Mouse (Mus musculus): ENCODE results near the gene 2310007B03Rik. TPM values are rescaled to one million over a fixed set of nuclear protein-coding genes. Genes with fewer than 3 reads are reported as not detected.

2310007B03Rik gene
- total RNA-seq, 1 experiment from 2014 or later: not detected

DNA sequence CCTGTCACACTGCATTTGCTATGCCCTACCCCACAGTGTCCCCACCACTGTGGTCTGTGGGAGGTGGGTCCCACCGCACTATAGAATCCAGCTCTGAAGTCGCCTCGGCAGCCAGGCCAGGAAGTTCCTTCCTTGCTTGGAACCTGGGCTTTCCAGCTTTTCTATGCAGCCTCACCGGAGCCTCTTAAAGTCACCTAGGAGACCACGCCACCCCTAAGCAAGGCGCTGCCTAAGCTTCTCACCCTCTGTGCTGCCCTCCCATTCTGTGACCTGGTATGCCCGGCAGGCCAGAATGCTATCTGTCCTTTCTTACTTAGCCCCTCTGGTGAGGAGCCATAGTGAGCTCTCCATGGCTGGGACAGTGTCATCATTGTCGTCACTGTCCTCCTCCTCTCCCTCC lies 602 bp upstream of the 2310007B03Rik start:
- no peak for ATAC-seq (replicated peaks; ENCODE audit: low read depth, poor library complexity, severe bottlenecking)

DNA sequence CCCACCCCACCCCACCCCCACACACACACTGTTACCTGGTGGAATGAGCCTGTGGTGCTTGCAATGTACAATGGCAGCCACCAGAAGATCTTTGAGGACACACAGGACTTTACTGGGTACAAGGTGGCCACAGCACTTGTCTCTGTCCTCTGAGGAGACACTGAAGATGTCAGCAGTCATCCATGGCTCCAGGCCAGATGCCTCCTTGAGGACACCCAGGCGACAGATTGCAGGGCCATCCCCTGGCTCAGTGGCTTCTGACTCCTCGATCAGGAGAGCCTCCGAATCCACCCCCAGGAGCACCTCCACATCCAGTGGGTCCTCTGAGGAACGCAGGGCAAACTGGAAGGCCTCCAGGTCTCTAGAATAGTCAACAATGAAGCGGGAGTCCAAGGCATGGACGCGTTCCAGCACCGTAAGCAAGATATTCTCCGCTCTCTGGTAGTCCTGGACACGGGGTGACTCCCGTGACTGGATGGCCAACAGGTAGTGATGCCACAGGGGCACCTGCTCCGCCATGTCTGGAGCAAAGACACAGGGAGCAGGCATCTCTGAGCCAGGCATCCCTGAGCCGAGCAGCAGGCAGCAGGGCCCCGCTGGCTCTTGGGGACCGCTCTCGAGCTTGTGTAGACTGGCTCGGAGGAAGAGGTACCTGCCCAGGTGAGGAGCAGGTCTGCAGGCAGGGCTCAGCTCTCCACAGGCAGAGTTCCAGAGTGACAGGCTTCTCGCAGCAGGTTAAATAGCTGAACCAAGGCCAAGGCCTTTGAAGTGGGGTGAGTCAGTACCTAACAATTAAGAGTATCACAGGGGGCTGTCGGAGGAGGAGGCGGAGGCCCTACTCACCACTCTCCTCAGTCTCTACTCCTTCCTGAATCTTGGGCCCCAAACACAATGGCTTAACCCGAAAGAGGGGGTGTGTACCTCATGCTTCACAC lies 915 bp downstream of the 2310007B03Rik start:
- ATAC-seq (replicated peaks; ENCODE audit: low read depth, poor library complexity, severe bottlenecking): no peak

DNA sequence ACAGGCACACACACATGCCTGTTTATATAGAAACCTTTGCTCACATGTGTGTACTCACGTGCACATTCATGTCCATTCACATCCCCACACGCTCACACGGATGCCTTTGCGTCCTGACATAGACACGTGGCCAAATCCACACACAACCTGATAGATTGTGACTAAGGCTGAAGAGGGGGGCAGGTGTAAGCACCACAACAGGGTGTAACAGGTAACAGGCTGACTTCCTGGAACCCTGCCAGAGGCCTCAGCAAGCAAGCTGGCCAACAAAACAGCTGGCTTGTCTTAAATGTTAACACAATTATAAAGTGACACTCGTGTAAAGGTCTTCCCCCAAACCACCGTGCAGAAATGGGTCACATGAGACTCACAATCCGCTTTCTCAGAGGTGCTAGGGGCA lies 1.8 kb downstream of the 2310007B03Rik start:
- ATAC-seq (replicated peaks; ENCODE audit: low read depth, poor library complexity, severe bottlenecking): no peak

DNA sequence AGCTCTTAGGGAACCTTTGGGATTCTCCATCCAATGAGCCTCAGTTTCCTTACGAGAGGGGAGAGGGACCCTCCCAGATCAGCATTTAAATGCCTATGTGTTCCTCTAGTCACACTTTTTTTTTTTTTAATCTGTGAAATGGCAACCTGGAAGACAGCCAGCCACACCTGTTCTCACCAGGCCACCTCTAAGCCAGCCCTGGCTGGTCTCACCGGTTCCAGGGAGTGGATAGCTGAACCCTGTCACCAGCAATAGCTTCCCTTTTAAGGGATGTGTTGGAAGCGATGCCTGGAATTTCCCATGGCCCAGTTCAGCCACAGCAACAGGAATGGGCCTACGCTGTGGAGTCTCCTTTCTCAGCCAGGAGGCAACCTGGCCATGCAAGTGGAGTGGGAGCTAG lies 3.2 kb downstream of the 2310007B03Rik start:
- ATAC-seq (replicated peaks; ENCODE audit: low read depth, poor library complexity, severe bottlenecking): no peak

DNA sequence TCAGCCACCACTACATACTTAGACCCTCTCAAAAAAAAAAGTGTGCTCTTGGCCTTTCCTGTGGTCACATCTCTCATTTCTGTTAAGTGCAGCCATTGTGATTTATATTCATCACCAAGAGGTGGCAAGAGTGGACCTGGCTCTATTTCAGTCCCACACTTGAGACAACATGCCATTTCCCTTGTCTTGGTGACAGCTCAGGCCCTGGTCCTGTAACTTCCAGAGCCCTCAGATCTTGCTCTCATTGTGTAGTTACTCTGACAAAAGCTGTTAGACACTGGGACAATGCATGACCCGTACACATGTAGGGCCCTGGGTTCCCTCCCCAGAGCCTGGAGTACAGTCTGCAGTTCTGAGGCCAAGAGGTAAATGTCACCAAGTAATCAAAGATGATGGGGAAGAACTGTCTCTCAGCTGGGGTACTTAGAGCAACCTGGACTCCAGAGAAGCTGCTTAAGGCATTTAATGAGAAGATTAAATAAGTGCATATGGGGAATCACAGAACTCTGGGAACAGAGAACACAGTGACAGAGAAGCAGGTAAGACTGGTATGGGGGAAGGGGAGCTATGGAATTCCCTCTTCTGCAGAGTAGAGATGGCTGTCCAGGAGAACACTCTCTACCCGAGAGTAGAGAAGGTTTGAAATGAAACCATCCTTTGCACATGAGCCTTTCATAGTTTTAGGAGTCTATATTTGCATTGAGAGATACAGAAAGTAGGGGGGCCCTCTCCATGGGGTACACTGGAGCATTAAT lies 9.7 kb downstream of the 2310007B03Rik start:
- no peak for ATAC-seq (replicated peaks; ENCODE audit: low read depth, poor library complexity, severe bottlenecking)

DNA sequence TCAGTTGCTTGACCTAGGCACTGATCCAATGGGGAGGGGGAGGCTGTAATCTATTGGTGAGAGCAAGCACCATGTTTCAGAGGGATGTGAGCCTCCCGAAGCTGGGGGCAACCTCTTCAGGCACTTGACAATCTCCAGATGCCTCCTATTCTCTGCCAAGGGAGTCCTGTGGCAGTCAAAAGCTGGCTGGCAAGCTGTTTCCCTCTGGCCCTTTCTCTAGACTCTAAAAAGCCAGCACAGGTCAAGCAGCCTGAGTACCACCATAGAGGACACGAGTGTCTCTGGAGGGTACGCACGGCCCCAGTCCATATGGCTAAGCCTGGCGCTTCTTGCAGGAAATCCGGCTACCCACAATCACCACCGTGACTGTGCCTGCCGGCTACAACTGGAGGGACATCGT lies 16.6 kb downstream of the 2310007B03Rik start:
- no peak for ATAC-seq (replicated peaks; ENCODE audit: low read depth, poor library complexity, severe bottlenecking)

DNA sequence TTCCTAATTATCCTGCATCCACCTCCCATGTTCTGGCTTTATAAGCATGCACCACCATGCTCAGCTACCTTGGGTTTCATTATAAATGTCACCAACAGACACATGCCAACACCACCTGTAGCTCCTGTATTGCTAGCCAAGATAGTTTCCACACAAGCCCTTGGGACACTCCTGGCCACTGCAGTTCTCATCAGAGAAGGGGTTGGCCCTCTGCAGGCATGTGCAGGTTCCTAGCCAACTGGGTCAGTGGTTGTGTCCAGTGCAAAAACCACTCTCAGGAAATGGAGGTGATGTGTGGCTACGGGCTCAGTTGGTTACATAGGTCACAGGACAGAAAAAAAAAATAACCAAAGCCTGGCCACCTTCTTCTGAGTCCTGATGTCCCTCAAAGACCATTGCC lies 17.9 kb downstream of the 2310007B03Rik start:
- ATAC-seq (replicated peaks; ENCODE audit: low read depth, poor library complexity, severe bottlenecking): no peak

DNA sequence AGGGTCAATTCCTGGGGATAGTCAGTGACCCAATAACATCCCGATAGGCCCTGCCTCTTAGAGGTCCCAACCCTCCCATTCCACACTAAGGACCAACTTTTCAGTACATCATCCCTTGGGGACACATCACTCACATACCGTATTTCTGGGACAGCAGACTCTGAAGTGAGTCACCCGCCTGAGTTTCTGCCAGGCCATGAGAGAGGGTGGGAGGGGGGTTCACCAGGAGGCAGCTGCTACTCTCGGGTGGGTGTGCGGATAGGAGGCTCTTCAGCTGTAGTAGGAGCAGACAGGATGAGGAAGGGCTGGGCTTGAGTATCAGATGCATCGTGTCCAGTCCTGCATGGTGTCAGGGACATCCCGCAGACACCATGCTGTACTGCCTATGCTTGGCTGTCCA lies 21.0 kb downstream of the 2310007B03Rik start:
- ATAC-seq (replicated peaks; ENCODE audit: low read depth, poor library complexity, severe bottlenecking): no peak

DNA sequence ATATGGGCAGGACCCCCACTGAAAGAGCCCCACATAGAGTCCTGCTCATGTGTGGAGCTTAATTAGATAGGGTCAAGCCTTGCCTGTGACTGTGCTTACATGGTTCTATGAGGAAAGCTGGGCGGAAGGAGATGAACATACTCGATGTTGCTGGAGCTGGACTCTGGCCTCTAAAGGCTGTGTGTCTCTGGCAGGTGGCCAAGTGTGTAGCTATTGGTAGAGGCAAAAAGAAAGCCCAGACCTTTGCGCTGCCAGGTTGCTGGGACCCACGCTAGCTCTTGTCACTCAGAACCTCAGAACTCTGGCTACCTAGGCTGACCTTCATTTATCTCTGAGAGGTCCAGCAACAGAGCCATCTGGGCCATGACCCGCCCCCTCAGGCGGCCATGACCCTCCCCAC lies 22.2 kb downstream of the 2310007B03Rik start:
- ATAC-seq (replicated peaks; ENCODE audit: low read depth, poor library complexity, severe bottlenecking): no peak

DNA sequence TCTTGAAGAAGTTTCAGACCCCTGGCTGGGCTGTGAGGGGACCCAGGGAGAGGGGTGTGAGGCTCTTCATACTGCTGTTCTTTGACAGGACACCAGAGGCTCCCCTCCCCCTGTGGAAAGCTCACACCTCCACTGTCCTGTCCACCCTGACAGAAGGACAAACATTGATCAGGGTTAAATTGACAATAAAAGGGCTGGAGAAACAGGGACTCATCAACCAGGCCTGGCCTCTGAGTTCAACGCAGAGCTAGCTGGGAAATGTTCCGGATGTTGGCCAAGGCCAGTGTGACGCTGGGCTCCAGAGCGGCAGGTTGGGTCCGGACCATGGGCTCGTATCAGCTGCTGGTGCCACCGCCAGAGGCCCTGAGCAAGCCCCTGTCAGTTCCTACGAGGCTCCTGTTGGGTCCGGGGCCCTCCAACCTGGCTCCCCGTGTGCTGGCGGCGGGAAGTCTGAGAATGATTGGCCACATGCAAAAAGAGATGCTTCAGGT lies 25.7 kb downstream of the 2310007B03Rik start, which contains the start of gene Agxt:
TSS of gene Agxt (plus strand) at position 205 of the 491 bp plus-strand sequence.
- no peak for ATAC-seq (replicated peaks; ENCODE audit: low read depth, poor library complexity, severe bottlenecking)

DNA sequence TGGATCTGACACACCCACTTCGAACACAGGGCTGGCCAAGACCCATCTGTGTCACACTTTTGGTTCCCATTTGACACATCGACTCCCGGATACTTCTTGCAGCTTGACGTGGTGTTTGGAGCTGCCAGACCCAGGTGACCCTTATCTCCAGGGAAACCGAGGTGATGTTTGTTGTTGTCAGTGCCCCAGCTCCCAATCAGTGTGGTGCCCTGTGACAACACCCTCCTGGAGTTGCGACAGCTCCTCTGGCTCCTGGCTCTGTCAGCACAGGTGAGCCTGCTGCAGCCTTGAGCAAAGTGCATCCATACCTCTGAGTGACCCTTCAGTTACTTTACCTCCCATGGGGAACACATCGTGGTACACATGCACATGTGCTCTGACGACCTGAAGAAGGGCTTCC lies 28.1 kb downstream of the 2310007B03Rik start:
- ATAC-seq (replicated peaks; ENCODE audit: low read depth, poor library complexity, severe bottlenecking): no peak

DNA sequence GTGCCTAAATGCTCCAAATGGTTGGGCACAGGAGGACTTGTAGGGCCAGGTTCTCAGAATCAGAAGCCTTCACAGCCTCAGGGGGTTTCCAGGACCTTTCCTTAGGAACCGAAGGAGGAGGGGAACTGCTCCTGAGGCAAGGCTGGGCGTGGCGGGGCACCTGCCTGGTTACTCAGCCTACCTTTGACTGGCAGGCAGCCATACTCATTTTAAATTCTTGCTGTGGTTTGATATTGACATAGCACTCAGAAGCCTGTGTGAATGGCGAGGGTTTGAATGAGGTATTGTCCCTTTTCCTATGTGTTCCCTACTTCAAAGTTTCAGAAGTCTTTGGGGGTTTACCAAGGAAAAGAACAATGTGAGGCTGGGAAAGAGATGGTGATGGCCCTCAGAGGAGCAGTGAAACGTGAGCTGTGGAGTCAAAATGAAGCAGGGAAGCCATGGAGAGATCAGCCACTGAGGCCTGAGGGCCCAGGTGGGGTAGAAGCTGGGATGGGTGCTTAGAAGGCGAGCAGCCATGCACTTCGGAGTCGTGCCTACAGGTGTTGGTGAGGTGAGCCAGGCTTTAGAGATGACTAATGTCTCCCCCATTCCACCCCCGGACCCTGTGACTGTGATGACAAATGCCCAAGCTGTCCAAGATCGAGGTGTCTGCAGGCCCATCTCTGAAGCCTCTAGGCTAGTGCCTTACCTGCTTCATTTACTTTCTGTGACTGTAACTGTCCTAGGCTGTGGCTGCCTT lies 30.3 kb downstream of the 2310007B03Rik start:
- no peak for ATAC-seq (replicated peaks; ENCODE audit: low read depth, poor library complexity, severe bottlenecking)

DNA sequence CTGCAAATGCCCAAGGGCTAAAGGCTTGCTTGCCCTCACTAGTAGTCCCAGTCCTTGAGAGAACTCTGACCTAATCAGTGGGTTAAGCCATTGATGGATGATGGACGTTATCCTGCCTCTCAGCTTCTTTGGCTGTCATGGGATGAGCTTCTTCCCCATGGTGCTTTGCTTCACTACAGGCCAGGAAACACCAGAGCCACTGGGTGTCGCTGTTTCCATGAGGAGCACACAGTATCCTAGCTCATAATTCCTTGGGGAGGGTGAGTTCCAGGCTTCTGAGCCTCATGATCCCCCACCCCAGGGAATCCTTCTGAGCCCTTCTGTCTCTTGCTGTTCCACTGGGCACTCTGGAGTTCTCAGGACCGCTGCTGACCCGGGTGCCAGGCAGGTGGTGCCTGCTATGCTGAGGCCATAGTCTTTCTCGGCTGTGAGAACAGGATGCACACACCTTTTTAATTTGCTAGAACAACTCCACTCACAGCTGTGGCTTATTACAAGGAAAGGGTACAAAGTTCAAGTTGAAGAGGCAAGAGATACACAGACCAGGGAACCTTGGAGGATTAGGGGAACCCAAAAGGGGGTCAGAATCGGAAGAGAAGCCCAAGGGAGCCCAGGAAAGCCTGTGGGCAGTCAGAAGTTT lies 31.9 kb downstream of the 2310007B03Rik start:
- no peak for ATAC-seq (replicated peaks; ENCODE audit: low read depth, poor library complexity, severe bottlenecking)

DNA sequence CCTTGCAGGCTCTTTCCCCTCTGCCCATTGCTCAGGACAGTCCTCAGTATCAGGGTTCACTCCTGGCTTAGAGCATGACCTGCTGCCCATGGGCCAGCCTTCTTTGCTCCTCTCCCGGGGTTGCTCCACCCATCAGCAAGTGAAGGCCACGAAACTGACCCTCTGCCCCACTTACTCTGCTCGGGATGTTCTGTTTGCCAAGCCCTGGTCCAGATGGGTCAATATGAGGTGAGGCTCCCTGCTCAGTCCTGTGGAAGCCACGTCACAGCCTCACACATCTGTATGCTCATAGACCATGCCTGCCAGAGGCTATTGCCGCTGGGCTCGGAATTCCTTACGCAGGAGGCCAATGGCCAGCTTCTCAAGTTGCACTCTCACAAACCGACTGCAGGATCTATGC lies 32.5 kb downstream of the 2310007B03Rik start:
- ATAC-seq (replicated peaks; ENCODE audit: low read depth, poor library complexity, severe bottlenecking): no peak

DNA sequence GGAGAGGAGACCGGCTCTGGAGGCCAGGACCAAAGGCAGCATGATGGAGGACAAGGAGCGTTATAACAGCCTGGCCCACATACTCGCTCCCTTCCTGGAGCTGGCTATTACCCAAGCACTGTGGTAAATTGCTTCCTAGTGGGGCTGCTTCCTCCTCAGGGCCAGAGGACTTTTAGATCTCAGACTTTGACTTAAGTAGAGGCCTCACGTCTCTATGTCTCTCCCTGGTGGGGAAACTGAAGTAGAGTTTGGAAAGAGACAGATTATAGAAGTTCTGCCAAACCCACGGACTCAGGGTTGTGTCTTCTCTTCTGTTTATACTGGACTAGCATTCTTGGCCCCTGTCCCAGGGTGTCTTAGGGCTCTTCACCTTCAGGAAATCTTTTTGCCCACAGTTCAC lies 35.5 kb downstream of the 2310007B03Rik start:
- peak; percentile 88 for ATAC-seq (replicated peaks; ENCODE audit: low read depth, poor library complexity, severe bottlenecking)

DNA sequence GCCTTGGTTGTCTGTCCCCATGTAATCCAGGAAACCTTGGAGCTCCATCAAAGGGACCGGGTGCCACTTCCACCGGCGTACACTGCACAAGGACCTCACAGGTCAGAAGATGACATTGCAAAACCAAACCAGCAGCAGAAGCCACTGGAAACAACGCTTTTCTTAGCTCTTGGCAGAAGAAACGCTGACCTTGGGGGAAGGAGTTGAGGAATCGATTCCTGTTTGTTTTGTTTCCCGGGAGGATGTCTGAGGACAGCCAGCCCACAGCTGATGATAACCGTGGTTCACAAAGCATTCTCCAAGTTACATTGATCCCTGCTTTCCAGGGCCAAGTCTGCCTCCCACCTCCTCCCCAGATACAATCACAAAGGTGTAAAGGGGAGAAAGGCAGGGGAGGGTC lies 36.7 kb downstream of the 2310007B03Rik start:
- no peak for ATAC-seq (replicated peaks; ENCODE audit: low read depth, poor library complexity, severe bottlenecking)

DNA sequence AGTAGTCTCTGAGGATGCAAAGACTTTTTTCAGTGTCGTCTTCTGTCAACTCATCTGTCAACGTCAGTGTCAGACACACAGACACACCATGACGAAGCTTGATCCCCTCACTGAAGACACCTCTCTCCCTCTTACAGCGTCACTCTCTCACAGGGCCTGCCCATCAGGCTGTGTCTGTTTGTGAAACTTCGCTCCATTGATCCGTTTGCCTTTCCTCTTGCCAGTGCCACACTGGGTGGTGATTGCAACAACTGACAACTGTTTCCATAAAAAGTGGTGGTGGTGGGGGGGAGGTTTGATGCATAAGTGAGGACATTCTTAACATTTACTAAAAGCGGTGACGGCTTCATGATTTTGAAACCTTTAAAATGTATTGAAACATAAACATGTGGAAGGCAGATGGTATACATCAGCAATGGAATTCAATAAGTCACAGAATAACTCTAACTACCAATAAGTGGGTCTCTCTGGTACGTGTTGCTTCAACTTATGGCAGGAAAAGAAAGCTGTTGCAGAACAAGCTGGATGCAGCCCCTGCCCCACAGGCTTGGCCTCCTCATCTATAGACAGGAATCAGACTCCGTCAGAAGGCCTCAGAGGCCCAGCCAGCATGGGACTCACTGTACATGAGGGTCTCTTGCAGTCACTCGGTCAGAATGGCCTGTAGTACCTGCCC lies 37.4 kb downstream of the 2310007B03Rik start:
- no peak for ATAC-seq (replicated peaks; ENCODE audit: low read depth, poor library complexity, severe bottlenecking)

DNA sequence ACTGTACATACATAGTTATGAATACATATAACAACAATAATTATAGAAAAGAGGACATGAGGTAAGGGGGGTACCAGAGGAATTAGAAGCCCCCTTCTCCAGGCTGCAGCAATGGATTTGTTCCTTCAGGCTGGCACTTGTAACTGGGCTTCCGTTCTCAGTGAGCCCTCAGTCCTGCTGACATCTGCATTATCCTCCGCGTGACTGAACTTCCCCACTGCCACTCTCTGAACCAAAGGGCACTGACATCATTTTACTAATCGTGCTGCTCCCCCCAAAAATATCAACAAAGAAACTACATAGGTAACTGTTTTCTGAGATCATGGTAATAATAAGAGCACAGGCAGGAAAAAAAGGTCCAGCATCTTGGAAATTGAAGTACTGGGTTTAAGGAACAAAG lies 41.9 kb downstream of the 2310007B03Rik start:
- ATAC-seq (replicated peaks; ENCODE audit: low read depth, poor library complexity, severe bottlenecking): no peak

DNA sequence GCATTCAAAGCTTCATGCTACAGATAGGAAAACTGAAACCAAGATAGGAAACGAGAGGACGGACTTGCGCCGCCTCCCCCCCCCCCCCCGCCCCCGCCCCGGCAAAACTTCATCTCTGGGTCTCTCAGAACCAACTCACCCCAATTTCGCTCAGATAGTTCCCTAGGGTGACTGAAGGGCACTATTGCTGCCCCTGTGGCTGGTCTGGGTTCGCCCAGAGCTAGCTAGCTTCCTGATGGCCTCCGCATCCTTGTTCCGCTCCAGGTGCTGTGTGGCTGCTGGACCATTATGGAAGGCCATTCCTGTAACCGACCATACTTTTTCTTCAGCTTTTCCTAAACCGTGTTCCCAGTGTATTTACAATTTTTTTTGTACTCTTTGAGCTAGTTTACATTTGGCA lies 45.3 kb downstream of the 2310007B03Rik start:
- ATAC-seq (replicated peaks; ENCODE audit: low read depth, poor library complexity, severe bottlenecking): no peak
